Comparison of ENCODE assay signal across 8 mouse cellular contexts in the genomic region with DNA sequence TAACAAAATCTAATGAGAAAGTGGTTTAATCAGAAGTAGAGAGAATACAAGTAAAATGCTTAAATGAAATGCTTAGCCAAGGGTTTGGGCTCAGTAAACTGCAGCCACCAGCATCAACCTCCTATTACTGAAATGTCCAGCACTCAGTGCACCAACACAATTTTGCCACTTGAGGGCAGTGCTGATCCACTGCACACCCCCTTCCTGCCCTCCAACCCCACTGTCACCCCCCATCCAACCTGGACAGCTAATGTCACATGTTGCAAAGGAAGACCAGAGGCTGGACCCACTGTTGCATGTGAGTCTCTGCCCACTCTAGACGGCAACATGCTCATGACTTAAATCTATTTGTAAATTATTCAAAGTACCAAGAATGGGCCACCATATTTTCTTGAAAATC.
DNase-seq lines count a peak whose midpoint lies in the region; ATAC-seq lines count a peak whose summit lies in the region.

No protein-coding gene starts in this region.

- no peaks in the 10 kb centered on the region for H3K4me1 ChIP-seq in forebrain, embryonic 10.5 days
- H3K4me1 ChIP-seq in forebrain, embryonic 16.5 days (replicated peaks; ENCODE audit: control insufficient read depth, insufficient read depth, low read length) = no peaks in the 10 kb centered on the region

- 57% methylated on average over 1 of the region's 1 CpGs for WGBS in forebrain, embryonic 10.5 days
- 73% methylated on average over 1 of the region's 1 CpGs for WGBS in forebrain, embryonic 16.5 days

- no peaks in the 10 kb centered on the region for H3K27me3 ChIP-seq in forebrain, embryonic 10.5 days (ENCODE audit: poor library complexity, severe bottlenecking)
- H3K27me3 ChIP-seq in forebrain, embryonic 16.5 days (replicated peaks; ENCODE audit: control insufficient read depth, insufficient read depth, low read length) = no peaks in the 10 kb centered on the region

- peak; percentile 50 for DNase-seq in forebrain, embryonic 10.5 days (ENCODE audit: extremely low spot score, low spot score)
- DNase-seq in right cerebral cortex, adult 18-20 months = peak; percentile 10
- no peak for DNase-seq in right cerebral cortex, postnatal 4 days
- DNase-seq in cerebellum, postnatal 25 days = peak; percentile 34 to 60
- DNase-seq in lung, postnatal 36 days = peak; percentile 54
- peak; percentile 64 for DNase-seq in thymus, postnatal 25 days

- no peak overlapping the region for H3K4me3 ChIP-seq in forebrain, embryonic 10.5 days
- H3K4me3 ChIP-seq in forebrain, embryonic 16.5 days (replicated peaks; ENCODE audit: low read length) = no peak overlapping the region

- ATAC-seq in forebrain, embryonic 16.5 days = no peak
- ATAC-seq in hematopoietic stem cell, adult 5-6 weeks (replicated peaks in 1 of 2; ENCODE audit: insufficient read depth in 1 of 2, low FRiP score in 2 of 2, low TSS enrichment in 1 of 2, low read depth in 1 of 2, poor library complexity in 2 of 2, severe bottlenecking in 2 of 2) = peak; percentile 51 to 56; a peak in 2 of 4 replicates

- H3K4me2 ChIP-seq in forebrain, embryonic 16.5 days (ENCODE audit: low read length) = no peak overlapping the region

- H3K9me3 ChIP-seq in forebrain, embryonic 10.5 days = no peaks in the 10 kb centered on the region
- H3K9me3 ChIP-seq in forebrain, embryonic 16.5 days (ENCODE audit: control insufficient read depth, low read length) = no peaks in the 10 kb centered on the region

- no peak overlapping the region for H3K27ac ChIP-seq in forebrain, embryonic 10.5 days
- no peak overlapping the region for H3K27ac ChIP-seq in forebrain, embryonic 16.5 days (ENCODE audit: low read length)

- H3K36me3 ChIP-seq in forebrain, embryonic 10.5 days (replicated peaks) = peaks cover 75% of the 10 kb centered on the region
- H3K36me3 ChIP-seq in forebrain, embryonic 16.5 days (ENCODE audit: control insufficient read depth, insufficient read depth) = no peaks in the 10 kb centered on the region

- no peak overlapping the region for H3K9ac ChIP-seq in forebrain, embryonic 16.5 days (replicated peaks; ENCODE audit: low read depth, low read length)
